Mouse (Mus musculus) spleen, embryonic (tissue): Measurements from ENCODE around the gene Xpo6.

Experiments
- CTCF ChIA-PET: fragments of 350-600 bp; sonication (Branson Sonifier 250); formaldehyde crosslinking; loops from one replicate; lab custom pipeline; 2022; lab: Charles Lee

The Xpo6 gene

GRCm38 (mm10) chr7:126198926-126199325 lies 1.4 kb downstream of the Xpo6 start:
- CTCF ChIA-PET, result interaction anchor here (0.5 kb wide), 1 partner anchor 1703 kb away, joined by 4 read pairs; no protein-coding TSS in a partner anchor

- CTCF ChIA-PET, result interaction anchor here (0.7 kb wide), 1 partner anchor 685 kb away, joined by 10 read pairs; no protein-coding TSS in a partner anchor
Observed at GRCm38 (mm10) chr7:126194175-126194574, 6.1 kb downstream of the Xpo6 start.

- CTCF ChIA-PET, result no interaction called here
Observed at GRCm38 (mm10) chr7:126191471-126191870, 8.8 kb downstream of the Xpo6 start.

GRCm38 (mm10) chr7:126189517-126189916 lies 10.8 kb downstream of the Xpo6 start:
- CTCF ChIA-PET, result no interaction called here

DNA sequence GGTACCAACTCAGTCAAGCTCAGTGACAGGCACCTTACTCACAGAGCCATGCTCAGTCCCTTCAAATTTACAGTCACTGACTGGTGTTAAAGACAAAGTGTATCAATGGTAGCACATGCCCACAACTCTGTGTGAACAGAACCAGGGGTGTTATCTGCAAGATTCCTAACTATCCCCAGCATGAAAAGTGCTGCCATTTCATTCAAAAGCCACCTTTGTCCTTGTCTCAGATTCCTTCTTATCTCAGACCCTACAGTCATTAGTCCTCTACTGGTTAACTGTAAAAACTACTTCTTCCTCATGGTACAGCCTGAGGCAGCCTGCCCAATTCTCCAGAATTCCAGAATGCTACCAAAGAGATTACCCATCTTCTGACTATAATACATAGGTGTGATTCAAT lies 14.3 kb downstream of the Xpo6 start:
- CTCF ChIA-PET, result no interaction called here

DNA sequence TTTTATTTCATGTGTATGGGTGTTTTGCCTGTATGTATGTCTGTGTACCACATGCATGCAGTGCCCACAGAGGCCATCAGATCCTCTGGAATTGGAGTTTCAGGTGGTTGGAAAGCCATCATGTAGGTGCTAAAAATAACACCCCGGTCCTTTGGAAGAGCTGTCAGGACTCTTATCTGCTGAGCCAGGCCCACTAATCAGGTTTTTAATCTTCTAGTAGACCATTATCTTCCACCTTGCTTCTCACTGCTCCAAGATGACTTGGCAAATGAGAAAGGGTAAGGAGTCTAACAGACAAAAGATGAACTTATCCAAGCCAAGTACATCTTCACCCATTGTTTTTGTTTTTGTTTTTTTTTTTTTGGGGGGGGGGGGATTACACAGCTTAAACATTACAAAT lies 16.7 kb downstream of the Xpo6 start:
- CTCF ChIA-PET, result interaction anchor here (0.7 kb wide), 1 partner anchor 9 kb away, joined by 3 read pairs; no protein-coding TSS in a partner anchor

DNA sequence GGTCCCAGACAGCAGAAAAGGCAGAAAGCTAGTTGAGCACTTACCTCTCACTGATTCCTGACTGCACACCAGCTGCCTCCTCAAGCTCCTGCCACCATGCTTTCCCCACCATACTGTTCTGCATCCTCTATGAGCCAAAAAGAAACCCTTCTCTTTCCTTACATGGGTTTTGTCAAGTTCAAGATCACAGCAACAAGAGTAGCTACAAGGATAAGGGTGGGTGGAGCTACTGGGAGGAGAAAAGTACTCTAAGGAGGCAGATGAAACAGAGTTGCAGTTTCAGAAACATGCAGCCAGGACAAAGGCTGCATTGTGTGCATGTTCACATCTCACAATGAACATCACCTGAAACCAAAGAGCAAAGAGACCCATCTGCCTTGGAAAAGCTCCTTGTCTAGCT lies 18.8 kb downstream of the Xpo6 start:
- CTCF ChIA-PET, result no interaction called here

GRCm38 (mm10) chr7:126180956-126181355 lies 19.3 kb downstream of the Xpo6 start:
- CTCF ChIA-PET, result no interaction called here

DNA sequence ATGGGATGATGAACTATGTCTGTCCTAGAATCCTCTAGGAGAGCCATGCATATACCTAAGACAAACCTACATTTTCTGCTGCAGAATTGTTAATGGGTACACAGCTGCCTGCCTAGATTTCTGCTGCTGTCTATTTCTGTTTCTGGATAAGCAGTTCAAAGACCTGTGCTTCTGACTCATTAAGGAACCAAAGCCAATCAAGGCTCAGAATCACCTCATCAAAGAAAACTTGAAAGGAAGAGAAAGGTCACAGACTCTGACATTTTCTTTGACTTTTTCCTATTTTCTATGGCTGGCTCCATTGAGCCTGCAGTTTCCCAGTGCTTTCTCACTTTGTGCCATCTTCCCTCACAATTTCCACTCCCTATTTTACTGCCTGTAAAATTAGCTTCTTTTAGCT lies 21.5 kb downstream of the Xpo6 start:
- CTCF ChIA-PET, result no interaction called here

- CTCF ChIA-PET, result no interaction called here
Observed at GRCm38 (mm10) chr7:126175999-126176398, 24.3 kb downstream of the Xpo6 start.

GRCm38 (mm10) chr7:126175456-126175855 lies 24.8 kb downstream of the Xpo6 start:
- CTCF ChIA-PET, result no interaction called here

DNA sequence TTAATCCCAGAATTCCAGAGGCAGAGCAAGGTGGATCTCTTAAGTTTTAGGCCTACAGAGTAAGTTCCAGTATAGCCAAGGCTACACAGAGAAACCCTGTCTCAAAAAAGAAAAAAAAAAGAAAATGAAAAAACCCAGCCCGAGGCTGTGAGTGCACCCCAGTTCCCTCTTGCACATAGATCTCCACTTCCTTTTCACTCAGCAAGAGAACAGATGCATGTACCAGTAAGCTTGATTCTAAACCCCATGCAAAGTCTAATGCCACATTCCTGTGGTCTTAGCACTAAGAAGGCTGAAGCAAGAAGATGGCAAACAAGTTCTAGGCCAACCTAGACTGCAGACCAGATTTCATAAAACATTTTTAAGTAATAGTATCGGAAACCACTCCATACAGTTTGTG lies 25.4 kb downstream of the Xpo6 start:
- CTCF ChIA-PET, result interaction anchor here (0.6 kb wide), 2 partner anchors 9 to 57 kb away, joined by 3 to 6 read pairs; no protein-coding TSS in a partner anchor

GRCm38 (mm10) chr7:126172001-126172400 lies 28.3 kb downstream of the Xpo6 start:
- CTCF ChIA-PET, result no interaction called here

DNA sequence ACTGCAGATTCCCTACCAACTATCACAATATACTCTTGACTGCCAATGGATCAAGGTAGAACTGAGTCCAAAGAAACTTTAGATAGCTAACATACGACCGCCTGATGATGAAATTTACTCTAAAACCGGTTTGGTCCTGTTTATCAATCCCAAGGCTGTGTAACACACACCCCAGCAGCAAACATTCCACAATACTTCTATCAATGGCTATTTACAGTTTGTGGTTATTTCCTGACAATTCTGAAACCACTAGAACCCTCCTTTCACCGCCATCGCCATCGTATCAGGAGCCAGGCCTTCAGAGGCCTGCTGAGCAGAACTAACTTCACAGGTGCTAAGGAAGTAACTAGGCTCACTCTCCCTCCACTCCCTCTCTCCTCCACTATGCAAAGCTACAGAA lies 31.7 kb downstream of the Xpo6 start:
- CTCF ChIA-PET, result no interaction called here

- CTCF ChIA-PET, result interaction anchor here (0.6 kb wide), 1 partner anchor 88 kb away, joined by 3 read pairs; no protein-coding TSS in a partner anchor
Observed at GRCm38 (mm10) chr7:126167426-126167825, 32.9 kb downstream of the Xpo6 start.

- CTCF ChIA-PET, result no interaction called here
Observed at GRCm38 (mm10) chr7:126166571-126166970, 33.7 kb downstream of the Xpo6 start.

DNA sequence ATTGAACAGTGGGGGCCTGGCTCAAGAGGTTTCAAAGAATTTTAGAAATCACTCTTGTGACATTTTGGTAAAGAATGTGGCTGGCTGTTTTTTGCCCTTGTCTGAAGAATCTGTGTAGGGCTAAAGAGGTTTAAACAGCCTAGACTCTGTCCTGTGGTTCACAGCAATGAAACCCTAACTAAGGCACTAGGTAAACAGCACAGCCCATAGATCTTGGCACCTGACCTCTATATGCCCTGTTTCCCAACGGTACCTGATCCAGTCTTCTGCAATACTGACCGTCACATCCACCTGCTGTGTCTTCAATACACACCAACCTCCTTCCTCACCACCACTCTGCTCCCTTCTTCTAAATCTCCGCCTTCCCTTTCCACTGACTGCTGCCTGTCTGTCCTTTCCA lies 42.1 kb downstream of the Xpo6 start:
- CTCF ChIA-PET, result no interaction called here

- CTCF ChIA-PET, result no interaction called here
Observed at GRCm38 (mm10) chr7:126155746-126156145, 44.6 kb downstream of the Xpo6 start.

GRCm38 (mm10) chr7:126154731-126155130 lies 45.6 kb downstream of the Xpo6 start:
- CTCF ChIA-PET, result no interaction called here

- CTCF ChIA-PET, result no interaction called here
Observed at GRCm38 (mm10) chr7:126152324-126152723, 48.0 kb downstream of the Xpo6 start.

DNA sequence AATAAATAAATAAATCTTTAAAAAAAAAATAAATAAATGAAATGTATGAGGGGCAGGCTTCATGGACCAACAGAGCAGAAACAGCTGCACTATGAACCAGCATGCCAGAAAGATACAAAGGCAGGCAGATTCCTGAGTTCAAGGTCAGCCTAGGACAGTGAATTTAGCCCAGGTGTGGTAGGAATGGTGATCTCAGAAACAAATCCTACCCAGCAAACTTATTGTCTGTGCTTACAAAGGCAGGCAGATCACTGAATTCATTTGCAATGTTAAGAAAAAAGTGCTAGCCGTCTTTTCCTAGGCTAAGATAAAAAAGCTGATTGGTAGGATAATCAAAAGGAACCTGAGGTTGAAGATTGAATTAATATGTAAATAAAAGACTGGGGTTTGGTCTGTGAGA lies 54.1 kb downstream of the Xpo6 start:
- CTCF ChIA-PET, result no interaction called here

DNA sequence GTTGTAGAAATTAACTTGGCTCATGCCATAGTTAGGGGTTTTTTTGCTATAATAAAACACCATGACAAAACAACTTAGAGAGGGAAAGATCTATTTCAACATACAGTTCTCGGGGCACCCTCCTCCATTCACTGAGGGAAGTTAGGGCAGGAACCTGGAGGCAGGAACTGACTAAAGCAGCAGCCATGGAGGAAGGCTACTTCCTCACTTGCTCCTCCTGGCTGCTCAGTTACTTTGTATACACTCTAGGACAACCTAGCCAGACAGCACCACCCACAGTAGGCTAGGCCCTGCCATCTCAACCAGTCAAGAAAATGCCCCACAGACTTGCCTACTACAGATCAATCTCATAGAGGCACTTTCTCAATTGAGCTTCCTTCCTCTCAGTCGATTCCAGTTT lies 55.9 kb downstream of the Xpo6 start:
- CTCF ChIA-PET, result no interaction called here

GRCm38 (mm10) chr7:126137850-126138249 lies 62.5 kb downstream of the Xpo6 start:
- CTCF ChIA-PET, result no interaction called here

DNA sequence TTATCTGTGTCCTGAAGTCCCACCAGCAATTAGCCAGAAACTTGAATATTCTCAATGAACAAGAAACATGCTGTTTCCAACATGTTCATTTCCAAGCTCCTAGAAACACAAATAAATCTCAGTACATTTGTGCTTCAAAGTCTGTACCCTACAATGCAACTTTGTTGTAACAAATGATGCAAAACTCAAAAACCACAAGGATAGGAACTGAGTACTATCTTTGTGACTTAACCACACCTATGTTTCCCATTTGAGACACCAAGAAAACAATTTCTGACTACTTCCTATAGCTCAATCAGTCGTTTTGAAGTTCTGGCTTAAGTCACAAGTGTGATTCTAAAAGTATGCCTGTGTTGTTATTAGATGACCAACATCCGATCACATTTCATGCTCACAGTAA lies 64.9 kb downstream of the Xpo6 start:
- CTCF ChIA-PET, result interaction anchor here (0.6 to 0.7 kb wide), 2 partner anchors 98 to 204 kb away, joined by 7 to 12 read pairs; no protein-coding TSS in a partner anchor
